Mouse (Mus musculus) kidney, adult 2 months (tissue): ENCODE results near the gene Slc22a8.

ENCODE experiments used
- CTCF ChIP-seq: fragments of 200-500 bp; conservative IDR thresholded peaks from 2 replicates; pipeline ENCODE4 v1.5.1; 2011; ENCODE audit warnings: low read depth, mild to moderate bottlenecking, control low read depth, low read length, moderate library complexity, mixed read lengths; ENCODE audit not compliant: insufficient read depth, insufficient read length
- POLR2A ChIP-seq: fragments of 200-500 bp; IDR thresholded peaks from one replicate; pipeline ENCODE4 v1.6.1; 2011; ENCODE audit warnings: low read depth, low read length, control low read depth

GRCm38 (mm10) chr19:8616314-8616713 lies 25.3 kb downstream of the Slc22a8 start:
- TF ChIP-seq CTCF, result no peak
- no peak for TF ChIP-seq POLR2A
